Mouse (Mus musculus) gastrocnemius, postnatal 25 days (tissue): ENCODE data around the gene Gatm. TPM values are rescaled to one million over a fixed set of nuclear protein-coding genes. Genes with fewer than 3 reads are reported as not detected.

Source experiments
- DNase-seq: peaks from one replicate; pipeline ENCODE4 v3.0.0; 2022
- long read RNA-seq, 2 experiments: library from polyadenylated mRNA; stranded (forward); transcript quantifications; one replicate each; pipeline ENCODE4 v2.0.0; 2021
- total RNA-seq, 2 experiments: library from RNA; stranded (reverse); gene quantifications; 1 replicate in 1 of 2; 2 replicates in 1 of 2; pipeline ENCODE4 v1.2.3; 2021

Gene Gatm
- total RNA-seq = 10 to 100 TPM in 1 of 2 experiments, 1 to 10 TPM in 1; 9.3 to 12.7 TPM
- long read RNA-seq, experiment 1, transcript Gatm-201 (9 exons, 2,389 nt) = major isoform, 5 of 5 reads
- long read RNA-seq, experiment 1, partial matches to known transcripts = 0 of 5 reads
- long read RNA-seq, experiment 1, other reads (novel, unspliced or antisense) = 0 of 5 reads
- long read RNA-seq, experiment 2, transcript Gatm-201 (9 exons, 2,389 nt) = major isoform, 5 of 5 reads
- long read RNA-seq, experiment 2, partial matches to known transcripts = 0 of 5 reads
- long read RNA-seq, experiment 2, other reads (novel, unspliced or antisense) = 0 of 5 reads

DNA sequence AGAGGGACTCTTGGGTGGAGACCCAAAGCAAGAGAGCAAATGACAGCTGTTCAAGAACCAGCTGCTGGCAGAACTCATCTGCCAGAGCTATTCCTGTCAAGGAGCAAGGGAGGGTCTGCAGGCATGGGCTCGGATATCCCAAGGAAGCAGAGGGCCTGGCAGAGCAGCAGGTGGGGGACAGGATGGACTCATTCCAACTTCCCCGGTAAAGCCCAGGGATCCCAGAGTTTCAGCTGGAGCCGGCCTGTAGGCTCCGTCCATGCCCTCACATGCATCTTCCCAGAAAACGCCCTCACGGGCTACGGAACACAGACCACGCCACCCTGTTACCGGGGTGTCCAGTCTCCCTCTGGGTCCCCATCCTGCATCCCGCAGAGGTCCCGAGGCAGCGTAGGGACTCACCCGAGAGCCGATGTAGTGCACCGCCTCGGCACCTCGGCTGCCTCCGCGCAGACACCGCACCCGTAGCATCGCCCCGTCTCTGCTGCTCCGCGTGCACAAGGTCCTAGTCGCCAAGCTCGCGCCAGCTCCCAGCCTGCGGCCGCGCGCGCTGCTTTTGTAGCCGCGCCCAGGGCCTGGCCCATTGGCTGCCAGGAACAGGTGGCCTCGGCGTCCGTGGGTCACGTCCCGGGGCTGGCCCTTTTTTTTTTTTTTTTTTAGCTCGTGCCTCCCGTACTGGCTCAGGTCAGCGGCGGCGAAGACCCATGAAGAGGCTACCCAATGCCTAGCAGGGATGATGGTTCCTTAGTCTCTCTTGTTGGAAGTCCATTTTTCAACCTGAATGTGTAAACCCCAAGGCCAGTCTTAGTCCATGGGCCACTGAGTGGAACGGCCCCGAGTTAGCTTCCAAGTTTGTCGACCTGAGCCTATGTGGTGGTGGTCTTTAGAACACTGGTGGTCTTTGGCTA, at the start of gene Gatm:
Gatm (minus strand) TSS at position 558 of the 908 bp plus-strand sequence.
- peak; percentile 74 for DNase-seq

DNA sequence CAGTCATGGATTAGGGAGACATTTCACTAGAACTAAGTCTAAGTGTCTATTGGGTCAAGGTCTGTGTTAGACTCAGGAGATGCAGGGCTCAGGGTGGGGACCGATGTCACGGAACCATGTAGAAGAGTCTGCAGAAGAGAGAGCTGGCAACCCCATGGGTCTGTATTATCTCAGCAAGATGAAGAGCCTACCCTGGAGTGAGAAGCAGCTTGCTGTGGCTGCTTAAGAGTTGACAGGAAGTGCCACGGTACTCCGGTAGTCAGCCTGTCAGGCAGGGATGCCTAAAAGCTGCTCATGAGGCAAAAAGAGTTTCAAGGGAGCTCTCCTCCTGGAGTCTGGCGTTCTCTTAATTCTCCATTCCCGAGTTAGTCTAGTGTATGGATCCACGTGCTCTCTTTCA, 48.7 kb upstream of the Gatm start:
- no peak for DNase-seq

DNA sequence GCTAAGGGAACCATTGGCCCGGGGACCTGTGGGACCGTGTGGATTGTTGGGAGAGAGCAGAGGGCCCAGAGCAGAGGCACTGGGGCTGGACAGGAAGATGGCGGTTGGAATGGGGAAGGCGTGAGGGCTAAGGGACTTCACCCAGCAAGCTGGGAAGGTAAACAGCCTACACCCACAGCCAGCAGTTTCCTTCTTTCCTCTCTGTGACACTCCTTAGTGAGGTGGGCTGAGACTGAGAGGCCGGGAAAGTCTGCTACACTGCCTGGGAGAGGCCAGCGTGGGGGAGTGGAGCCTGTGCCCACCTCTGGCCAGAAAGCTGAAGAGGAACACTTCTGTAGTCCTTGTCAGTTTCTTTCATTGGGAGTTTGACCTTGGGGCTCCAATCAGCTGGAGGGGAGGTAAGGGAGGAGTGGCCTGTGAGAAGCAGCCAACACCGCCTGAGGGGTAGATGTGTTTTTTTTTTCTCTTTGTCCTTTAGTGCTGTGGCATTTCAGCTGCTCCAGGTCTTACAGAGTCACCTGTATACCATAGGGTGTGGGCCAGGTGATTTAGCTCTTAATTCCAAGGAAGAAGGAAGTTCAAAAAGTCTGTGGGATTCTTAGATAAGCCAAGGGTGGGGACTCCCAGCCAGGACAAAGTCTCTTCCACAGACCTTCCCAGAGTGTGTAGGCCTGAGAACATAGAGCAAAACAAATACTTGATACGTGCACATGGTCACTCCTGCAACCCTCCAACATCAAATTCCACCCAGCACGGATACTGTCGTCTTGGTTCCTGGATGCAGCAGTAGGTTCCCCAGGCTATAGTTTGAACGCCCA, 46.8 kb upstream of the Gatm start:
- DNase-seq = no peak

DNA sequence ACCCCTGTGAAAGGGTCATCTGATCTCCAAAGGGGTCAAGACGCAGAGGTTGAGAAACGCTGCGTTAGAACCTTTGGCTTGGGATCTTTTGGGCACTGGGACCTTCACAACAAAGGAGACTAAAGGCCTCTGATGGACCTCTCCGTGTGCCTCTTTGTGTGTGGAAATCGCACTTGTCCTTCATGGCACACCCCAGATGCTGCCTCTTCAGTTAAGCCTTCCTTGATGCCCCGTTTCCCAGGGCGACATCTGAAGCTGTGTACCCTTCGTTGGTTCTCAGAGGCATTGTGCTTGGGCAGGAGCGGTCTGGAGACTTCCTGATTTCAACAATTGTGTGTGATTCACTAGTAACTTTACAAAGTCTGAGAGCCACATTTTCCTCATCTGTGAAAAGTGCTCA, 45.7 kb upstream of the Gatm start:
- no peak for DNase-seq

DNA sequence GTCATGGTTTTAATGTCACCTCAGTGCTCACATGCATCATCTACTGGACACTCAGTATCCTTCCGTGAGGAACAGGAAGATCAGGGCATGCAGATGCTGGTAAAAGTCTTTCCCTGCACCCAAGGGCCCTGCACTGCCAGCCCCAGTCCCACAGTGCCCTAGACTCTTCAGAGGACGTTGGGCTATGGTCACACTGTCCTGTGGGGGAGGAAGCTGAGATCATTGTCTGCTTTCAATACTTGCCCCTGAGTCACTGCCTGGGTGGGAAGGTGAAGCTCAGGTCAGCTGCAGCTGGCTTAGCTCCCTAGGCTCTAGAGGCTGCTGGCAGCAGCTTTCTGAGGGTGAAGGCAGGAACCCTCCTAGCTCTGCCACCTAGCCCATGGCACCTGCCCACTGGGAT, 44.9 kb upstream of the Gatm start:
- no peak for DNase-seq

DNA sequence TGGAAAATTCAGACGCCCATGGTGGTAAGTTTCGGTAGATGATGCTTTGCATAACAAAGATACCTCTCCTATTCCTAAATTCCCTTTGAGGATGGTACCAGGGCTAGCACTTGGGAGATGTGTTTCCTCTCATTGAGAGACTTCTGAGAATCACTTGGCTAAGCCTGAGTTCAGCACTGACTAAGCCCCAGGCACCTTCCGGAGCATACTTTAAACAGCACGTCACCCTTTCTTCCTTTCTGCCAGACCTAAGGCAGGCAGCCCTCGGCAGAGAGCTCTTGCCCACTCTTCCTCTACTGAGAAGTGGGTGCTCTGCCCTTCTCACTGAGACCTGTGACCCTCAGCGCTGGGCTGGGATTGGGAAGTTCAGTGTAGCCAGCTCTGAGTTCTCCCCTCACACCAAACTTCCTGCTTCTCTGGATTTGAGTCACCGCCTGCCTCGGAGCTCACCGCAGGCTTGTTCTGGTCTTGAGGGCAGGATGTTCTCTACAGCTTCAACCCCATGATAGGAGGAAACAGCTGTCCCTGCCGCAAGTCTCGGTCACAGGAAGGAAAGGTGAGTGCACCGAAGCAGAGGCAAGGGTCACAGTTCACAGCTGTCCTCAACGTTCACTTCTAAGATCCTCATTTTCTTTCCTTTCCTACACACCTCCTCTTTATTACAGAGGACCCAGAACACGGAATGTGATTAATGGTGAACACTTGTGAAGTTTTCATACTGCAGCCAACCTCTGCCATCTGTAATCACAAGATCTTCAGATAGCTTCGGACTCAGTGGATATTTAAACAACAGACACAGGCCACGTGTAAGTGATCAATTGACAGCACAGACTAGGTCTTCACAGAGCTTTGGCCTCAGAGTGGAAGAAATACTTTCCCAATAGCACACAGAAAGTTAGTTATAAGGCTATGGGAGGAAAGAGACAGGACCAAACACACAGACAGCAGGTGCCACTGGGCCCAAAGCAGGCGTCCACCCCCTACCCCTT, 41.3 kb upstream of the Gatm start:
- DNase-seq = peak; percentile 25

DNA sequence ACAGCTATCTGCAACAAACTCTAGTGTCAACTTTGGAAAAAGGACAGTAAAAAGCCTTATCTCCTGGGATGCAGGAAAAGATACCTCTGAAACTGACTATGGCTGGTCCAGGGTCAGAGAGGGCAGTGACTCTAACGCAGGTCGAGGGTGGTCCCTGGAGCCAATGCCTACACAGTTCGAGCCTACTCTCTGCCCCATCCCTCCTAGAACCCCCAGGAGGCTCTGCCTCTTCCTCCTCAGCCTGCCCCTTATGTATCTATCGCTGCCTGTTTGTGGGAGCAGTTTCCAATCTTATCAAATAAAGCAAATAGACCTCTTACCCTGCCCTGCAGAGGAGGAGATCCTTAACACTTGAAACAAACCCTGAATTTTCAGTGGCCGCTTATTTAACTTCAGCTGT, 27.6 kb upstream of the Gatm start:
- no peak for DNase-seq

DNA sequence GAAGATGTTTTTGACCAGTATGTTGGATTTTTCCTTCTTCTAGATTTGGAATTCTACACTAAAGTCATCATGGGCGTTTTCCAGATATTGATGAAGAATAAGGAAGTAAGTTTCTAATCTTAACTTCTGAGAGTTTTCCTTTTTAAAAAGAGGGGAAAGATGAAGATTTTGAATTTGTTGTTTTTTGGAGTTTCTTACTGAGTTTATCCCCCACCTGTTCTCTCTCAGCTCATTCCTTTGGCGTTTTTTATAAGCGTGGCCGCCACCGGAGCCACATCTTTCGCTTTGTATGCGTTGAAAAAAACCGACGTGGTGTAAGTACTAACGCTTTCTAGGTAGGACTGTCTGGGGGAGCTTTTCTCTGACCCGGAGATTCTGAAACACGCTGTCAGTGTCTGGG, 26.9 kb upstream of the Gatm start:
- DNase-seq = no peak

DNA sequence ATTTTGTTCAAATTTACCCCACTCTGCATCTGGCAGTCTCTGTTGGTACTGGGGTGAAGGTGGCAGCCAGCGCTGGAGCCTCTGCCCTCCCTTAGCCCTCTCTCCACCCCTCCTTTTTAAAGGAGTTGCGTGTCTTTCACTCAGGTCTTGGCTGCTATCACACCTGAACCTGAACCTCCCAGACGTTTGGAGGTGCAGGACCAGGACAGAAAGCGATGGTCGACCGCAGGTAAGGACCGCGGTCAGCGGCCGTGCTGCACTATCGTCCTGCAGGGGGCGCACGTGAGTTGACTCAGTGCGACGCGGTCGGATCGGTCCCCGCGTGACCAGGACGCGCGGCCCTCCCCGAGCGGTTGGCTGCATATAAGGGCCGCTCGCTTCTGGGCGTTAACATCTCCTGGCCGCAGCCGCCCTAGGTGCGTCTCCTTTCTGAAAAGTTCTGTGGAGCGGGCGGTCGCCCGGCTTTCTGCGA, 26.5 kb upstream of the Gatm start:
- DNase-seq = peak; percentile 54

DNA sequence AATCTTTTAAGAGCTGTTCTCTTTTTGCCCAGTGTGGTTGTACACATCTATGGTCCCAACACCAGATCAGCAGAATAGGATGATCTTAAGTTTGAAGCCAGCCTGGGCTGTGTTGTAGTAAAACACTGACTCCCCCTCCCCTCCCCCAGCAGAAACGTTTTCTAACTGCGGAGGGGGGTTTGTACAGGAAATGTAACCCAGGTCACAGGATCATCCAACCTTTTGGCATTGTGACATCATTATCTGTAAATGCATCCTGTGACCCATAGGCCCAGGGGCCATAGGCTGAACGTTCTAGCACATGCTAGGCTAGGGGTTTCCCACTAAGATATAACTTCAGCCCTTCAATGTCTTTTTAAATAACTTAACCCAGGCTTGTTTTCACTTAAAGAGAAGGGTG, 25.6 kb upstream of the Gatm start, which contains the start of gene AA467197:
AA467197 (plus strand) TSS at position 301 of the 400 bp plus-strand sequence.
- no peak for DNase-seq

DNA sequence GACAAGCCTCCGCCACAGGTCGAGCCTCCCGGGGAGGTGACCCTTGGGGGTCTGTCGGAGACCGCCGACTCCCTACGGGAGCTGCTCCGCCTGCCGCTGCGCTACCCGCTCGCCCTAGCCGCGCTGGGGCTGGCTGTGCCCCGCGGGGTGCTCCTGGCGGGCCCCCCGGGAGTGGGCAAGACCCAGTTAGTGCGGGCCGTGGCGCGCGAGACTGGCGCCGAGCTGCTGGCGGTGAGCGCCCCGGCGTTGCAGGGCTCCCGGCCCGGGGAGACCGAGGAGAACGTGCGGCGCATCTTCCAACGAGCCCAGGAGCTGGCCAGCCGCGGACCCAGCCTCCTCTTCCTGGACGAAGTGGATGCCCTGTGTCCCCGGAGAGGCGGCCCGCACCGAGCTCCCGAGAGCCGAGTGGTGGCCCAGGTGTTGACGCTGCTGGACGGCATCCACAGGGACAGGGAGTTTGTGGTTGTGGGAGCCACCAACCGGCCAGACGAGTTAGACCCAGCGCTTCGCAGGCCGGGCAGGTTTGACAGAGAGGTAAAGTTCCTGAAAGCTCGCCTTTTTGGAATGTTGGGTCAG, 20.2 kb upstream of the Gatm start:
- DNase-seq = no peak

DNA sequence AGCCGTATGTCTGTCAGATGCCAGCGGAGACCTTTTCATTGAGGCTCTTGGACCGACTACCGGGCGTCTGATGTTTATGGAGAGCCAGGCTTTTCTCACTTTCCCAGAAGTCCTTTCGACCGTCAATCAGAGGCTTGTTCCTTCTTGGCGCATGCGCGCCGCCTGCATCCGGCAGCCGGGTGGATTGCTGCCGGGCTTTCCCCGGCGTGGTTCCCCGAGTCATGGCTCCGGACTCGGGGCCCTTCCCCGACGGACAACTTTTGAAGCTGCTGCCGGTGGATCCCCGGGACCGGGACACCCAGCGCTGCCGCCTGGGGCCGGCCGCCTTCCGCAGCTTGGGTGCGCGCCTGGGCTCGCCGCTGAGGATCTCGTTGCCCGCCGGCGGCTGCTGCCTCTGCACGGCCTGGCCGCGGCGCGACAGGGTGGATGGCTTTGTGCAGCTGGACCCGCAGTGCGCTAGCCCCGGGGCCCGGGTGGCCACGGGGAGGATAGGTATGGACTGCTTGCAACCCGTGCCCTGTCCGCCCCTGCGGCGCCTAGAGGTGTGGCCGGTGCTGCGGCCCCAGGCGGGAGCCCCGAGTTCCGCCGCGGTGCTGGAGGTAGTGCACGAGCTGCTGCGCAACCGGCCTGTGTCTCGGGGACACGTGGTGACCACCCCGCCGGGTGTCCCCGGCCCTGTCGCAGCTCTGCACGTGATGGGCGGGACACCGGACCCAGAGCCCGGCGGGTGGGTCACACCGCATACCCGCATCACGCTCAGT, 19.5 kb upstream of the Gatm start:
- DNase-seq = peak; percentile 85

DNA sequence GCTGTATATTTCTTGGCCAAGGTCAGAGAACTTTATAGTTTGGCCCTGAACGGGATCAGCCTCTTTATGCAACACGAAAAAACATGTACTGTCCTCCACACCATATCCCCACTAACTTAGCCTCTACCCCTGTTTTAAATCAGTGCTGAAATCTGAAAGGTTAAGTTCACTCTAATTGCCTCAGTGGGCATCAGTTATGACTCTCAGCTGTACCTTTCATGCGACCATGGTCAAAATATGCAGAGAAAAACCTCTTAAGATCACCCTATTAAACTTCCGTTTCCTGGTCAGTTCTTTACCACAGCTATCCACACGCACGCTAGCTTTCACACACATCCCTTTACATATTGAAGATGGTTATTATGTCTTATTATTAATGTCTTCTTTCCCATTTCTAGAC, 18.8 kb upstream of the Gatm start:
- DNase-seq = no peak

DNA sequence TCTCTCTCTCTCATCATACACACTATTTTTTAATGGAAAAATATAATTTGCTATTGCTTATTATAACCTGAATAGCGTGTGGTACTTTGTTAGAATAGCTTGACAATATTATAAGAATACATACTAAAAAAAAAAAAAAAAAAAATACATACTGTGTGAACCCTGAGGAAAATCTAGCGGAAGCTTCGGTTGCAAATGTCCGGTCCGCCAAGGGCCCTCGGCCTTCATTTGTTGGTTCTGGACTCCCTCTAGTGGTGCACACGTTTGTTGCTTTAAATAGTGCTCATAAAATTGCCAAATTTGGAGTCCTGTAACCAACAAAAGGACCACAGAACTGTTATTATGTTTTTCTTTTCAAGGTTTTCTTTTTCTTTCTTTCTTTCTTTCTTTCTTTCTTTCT, 17.9 kb upstream of the Gatm start:
- peak; percentile 60 for DNase-seq

DNA sequence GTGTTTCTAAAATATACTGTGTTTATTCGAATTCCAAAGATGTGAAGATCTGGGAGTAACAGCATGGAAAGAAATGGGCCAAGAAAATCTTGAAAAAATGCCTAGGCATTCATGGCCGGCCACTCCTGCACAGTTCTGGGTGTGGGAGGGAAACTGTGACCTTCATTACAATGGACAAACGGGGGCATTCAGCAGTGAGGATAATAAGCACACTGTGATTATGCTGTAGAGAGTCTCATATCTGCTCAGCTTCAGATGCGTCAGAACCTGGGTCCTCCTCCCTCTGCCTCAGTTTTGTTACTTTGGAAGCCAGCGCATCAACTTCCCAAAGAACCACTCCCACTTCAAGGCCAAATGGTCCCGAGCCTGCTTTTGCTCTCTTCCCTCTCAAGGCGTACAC, 14.8 kb upstream of the Gatm start:
- no peak for DNase-seq

DNA sequence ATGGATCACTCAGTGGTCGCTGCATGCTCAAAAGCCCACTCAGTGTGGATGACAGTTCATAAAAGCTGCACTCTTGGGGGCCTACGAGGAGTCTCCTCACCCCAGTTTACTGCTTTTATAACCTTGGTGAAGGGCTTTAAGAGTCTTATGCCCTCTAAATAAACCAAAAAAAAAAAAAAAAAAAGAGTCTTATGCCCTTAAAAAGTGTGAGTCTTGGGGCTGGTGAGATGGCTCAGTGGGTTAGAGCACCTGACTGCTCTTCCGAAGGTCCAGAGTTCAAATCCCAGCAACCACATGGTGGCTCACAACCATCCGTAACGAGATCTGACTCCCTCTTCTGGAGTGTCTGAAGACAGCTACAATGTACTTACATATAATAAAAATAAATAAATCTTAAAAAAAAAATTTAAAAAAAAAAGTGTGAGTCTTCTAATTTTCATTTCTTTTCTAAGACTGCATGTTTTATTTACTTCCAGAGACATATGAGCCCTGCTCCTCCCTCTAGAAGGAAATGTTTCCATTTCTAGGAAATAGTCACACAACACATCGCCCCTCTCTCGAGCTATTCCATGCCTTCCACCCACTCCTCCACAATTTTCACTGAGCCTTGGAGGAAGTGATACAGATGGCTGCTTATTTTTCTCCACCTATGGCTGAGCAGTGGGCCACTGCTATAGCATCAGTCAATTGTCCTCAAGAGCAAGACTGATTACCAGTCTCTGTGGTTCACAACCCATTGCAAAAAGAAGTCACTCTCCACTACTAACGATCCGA, 10.4 kb upstream of the Gatm start:
- no peak for DNase-seq

DNA sequence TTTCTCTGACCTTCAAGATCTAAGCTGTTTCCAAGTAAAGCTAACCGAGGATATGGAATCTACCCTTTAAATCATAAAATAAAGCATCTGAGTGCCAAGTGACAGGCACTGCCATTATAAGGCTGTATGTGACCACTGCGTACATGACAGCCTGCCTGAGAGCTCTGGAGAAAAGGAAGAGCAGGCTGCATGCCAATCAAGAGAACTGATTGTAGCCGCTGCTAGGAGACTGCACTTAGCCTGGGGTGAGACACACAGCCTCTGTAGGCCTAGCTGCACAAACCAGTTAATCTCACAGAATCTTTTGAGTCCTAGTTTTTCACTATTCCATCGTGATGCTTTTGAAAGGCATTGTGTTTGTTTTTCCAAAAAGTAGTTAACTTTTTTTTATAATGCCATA, 7.6 kb upstream of the Gatm start:
- no peak for DNase-seq

DNA sequence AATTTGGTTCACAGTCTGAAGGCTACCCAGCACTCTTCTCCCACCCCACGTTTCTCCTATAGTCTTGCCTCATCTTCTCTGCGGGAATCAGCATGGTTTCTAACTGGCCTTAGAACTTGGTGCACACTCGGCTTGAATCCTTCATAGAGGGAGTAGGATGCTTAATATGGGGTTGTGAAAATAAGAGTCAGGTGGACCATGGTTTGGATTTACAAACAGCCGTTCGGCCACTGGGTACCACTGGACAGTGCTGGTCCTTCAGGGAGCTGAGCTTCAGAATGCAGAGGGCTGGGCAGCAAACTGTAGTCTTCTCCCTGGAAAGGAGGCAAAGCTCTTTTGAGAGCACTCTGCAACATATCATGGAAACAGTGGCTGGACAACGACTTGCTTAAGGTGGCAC, 6.7 kb upstream of the Gatm start:
- DNase-seq = no peak

DNA sequence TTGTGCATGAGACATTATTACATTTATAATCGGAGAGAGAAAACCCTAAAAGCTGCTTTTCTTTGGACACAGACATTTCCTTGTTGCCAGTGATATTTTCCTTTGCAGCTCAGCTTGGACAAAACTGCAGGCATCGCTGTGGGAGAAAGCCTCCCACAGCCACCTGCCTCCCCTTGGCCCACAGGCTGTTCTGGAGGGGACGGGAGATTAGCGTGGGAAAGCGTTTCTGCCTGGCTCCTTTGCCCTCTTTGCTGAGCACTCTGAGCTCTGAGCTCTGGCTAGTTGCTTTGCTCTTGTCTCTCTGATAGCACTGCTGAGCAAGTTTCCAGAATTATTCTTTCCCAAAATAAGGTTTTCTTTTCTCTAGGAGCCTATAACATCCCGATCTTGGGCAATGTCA, 5.1 kb upstream of the Gatm start:
- no peak for DNase-seq
